Mouse (Mus musculus): ENCODE results near the gene Gm49392. TPM values are rescaled to one million over a fixed set of nuclear protein-coding genes. Genes with fewer than 3 reads are reported as not detected.

The Gm49392 gene
- total RNA-seq, 2 experiments from 2014 or later = not detected

- no peak for DNase-seq (ENCODE audit: low spot score in 2 of 2)
- intact Hi-C loops (cut with DNase I) = no loop called here
Observed at GRCm38 (mm10) chr13:60802749-60803148, 93.9 kb downstream of the Gm49392 start, which contains the start of gene Ctsll3. Ctsll3 (minus strand) TSS chr13:60802849.

Other genes starting within 250 kb of the Gm49392 start
- not detected for gene BC051665, start 110.5 kb downstream of the Gm49392 start, total RNA-seq (2021)
- gene Ctsll3, start 94.0 kb downstream of the Gm49392 start, total RNA-seq (2021) = not detected
- under 1 TPM in 1 of 2 experiments, not detected in 1; 0.32 TPM for gene 4930486L24Rik, start 32.4 kb downstream of the Gm49392 start, total RNA-seq (2021)
- 1 to 10 TPM; 2.9 to 3.7 TPM for gene Ctla2b, start 553 bp upstream of the Gm49392 start, total RNA-seq (2021)
- not detected for gene Tpbpb, start 8.0 kb upstream of the Gm49392 start, total RNA-seq (2021)
- not detected for gene Gm49393, start 38.7 kb upstream of the Gm49392 start, total RNA-seq (2021)
- gene Gm49391, start 39.7 kb upstream of the Gm49392 start, total RNA-seq (2021) = under 1 TPM in 1 of 2 experiments, not detected in 1; 0.38 TPM
- gene Ctla2a, start 39.7 kb upstream of the Gm49392 start, total RNA-seq (2021) = 10 to 100 TPM; 23.9 to 32.4 TPM
- gene Tpbpa, start 45.1 kb upstream of the Gm49392 start, total RNA-seq (2021) = not detected
- gene Ctsj, start 109.1 kb upstream of the Gm49392 start, total RNA-seq (2021) = not detected
- not detected for gene Ctsq, start 143.7 kb upstream of the Gm49392 start, total RNA-seq (2021)

All from left cerebral cortex, postnatal 14 days (tissue).